Mouse (Mus musculus) olfactory bulb, adult 2 months (tissue): ENCODE results near the gene Cbx2.

Experiments
- CTCF ChIP-seq: fragments of 200-500 bp; IDR thresholded peaks from 2 replicates; pipeline ENCODE4 v1.5.1; 2012; ENCODE audit warnings: low read depth, mild to moderate bottlenecking, low read length, moderate library complexity; ENCODE audit not compliant: insufficient read depth
- POLR2A ChIP-seq: fragments of 200-500 bp; IDR thresholded peaks from 2 replicates; pipeline ENCODE4 v1.6.1; 2012; ENCODE audit warnings: mild to moderate bottlenecking, low read depth, low read length, moderate library complexity; ENCODE audit not compliant: insufficient read depth

- TF ChIP-seq CTCF (no peak), POLR2A (no peak)
Measured at GRCm38 (mm10) chr11:119048133-119048510, 25.4 kb downstream of the Cbx2 start.
